Mouse (Mus musculus): Measurements from ENCODE around the gene Pgf. TPM values are rescaled to one million over a fixed set of nuclear protein-coding genes. Genes with fewer than 3 reads are reported as not detected.

Pgf gene
- polyA plus RNA-seq, 1 experiment from 2014 or later = 13.1 TPM

- Histone ChIP-seq H3K9ac (ENCODE audit: low read depth, low read length) (no peak overlapping the region), H3K27ac (ENCODE audit: low read depth, low read length) (no peak overlapping the region), H3K9me3 (ENCODE audit: control insufficient read depth, low read length) (no peaks in the 10 kb centered on the region), H3K4me3 (ENCODE audit: low read length) (no peak overlapping the region), H3K27me3 (replicated peaks; ENCODE audit: control insufficient read depth, insufficient read depth, low read length) (no peaks in the 10 kb centered on the region), H3K4me1 (ENCODE audit: control insufficient read depth, insufficient read depth, low read depth, low read length) (no peaks in the 10 kb centered on the region), H3K4me2 (ENCODE audit: low read length) (no peak overlapping the region), H3K36me3 (ENCODE audit: control insufficient read depth, insufficient read depth, low read length) (peaks cover 49% of the 10 kb centered on the region)
- no peak for ATAC-seq
- 94% methylated on average over 5 of the region's 5 CpGs for WGBS
Measured at GRCm38 (mm10) chr12:85124751-85125150, 52.8 kb downstream of the Pgf start.

DNA sequence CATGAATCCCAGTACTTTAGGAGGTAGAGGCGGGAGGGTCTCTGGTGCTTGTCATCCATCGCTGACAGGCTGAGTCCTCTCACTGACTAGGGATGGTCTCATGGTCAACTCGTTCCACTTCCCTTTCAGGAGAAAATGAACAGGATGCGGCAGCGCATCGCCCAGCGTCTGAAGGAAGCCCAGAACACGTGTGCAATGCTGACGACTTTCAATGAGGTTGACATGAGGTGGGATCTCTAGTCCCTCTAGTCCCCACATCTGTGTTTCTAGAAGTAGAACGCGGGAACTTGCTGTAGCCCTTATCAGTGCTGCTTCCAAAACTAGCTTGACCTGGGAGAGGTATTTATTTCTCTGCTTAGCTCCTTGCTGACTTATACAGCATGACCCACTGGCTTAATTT is 53.9 kb downstream of the Pgf start:
- Histone ChIP-seq H3K27ac (ENCODE audit: low read depth, low read length) (no peak overlapping the region), H3K9ac (ENCODE audit: low read depth, low read length) (no peak overlapping the region), H3K36me3 (ENCODE audit: control insufficient read depth, insufficient read depth, low read length) (peaks cover 46% of the 10 kb centered on the region), H3K4me3 (ENCODE audit: low read length) (no peak overlapping the region), H3K4me2 (ENCODE audit: low read length) (no peak overlapping the region), H3K4me1 (ENCODE audit: control insufficient read depth, insufficient read depth, low read depth, low read length) (no peaks in the 10 kb centered on the region), H3K9me3 (ENCODE audit: control insufficient read depth, low read length) (no peaks in the 10 kb centered on the region), H3K27me3 (replicated peaks; ENCODE audit: control insufficient read depth, insufficient read depth, low read length) (no peaks in the 10 kb centered on the region)
- 93% methylated on average over 11 of the region's 11 CpGs for WGBS
- ATAC-seq = no peak

GRCm38 (mm10) chr12:85123108-85123530 is 54.5 kb downstream of the Pgf start:
- no peak overlapping the region for H3K4me3 ChIP-seq (ENCODE audit: low read length)
- H3K9me3 ChIP-seq (ENCODE audit: control insufficient read depth, low read length) = no peaks in the 10 kb centered on the region
- H3K9ac ChIP-seq (ENCODE audit: low read depth, low read length) = no peak overlapping the region
- H3K4me2 ChIP-seq (ENCODE audit: low read length) = no peak overlapping the region
- H3K4me1 ChIP-seq (ENCODE audit: control insufficient read depth, insufficient read depth, low read depth, low read length) = no peaks in the 10 kb centered on the region
- no peaks in the 10 kb centered on the region for H3K27me3 ChIP-seq (replicated peaks; ENCODE audit: control insufficient read depth, insufficient read depth, low read length)
- peaks cover 47% of the 10 kb centered on the region for H3K36me3 ChIP-seq (ENCODE audit: control insufficient read depth, insufficient read depth, low read length)
- WGBS = 96% methylated on average over 9 of the region's 9 CpGs
- H3K27ac ChIP-seq (ENCODE audit: low read depth, low read length) = no peak overlapping the region
- no peak for ATAC-seq

- H3K4me3 ChIP-seq (ENCODE audit: low read length) = no peak overlapping the region
- H3K9me3 ChIP-seq (ENCODE audit: control insufficient read depth, low read length) = no peaks in the 10 kb centered on the region
- no peak overlapping the region for H3K4me2 ChIP-seq (ENCODE audit: low read length)
- no peak overlapping the region for H3K27ac ChIP-seq (ENCODE audit: low read depth, low read length)
- 72% methylated on average over 9 of the region's 9 CpGs for WGBS
- no peaks in the 10 kb centered on the region for H3K4me1 ChIP-seq (ENCODE audit: control insufficient read depth, insufficient read depth, low read depth, low read length)
- ATAC-seq = no peak; the same call in 1 of the 2 replicates
- no peaks in the 10 kb centered on the region for H3K27me3 ChIP-seq (replicated peaks; ENCODE audit: control insufficient read depth, insufficient read depth, low read length)
- H3K36me3 ChIP-seq (ENCODE audit: control insufficient read depth, insufficient read depth, low read length) = peaks cover 46% of the 10 kb centered on the region
- no peak overlapping the region for H3K9ac ChIP-seq (ENCODE audit: low read depth, low read length)
Measured at GRCm38 (mm10) chr12:85121806-85122459, 55.7 kb downstream of the Pgf start.

Other genes starting within 250 kb of the Pgf start
- gene Fcf1, start 206.9 kb downstream of the Pgf start, polyA plus RNA-seq (2015; fragmentation: Nextera tagmentation; extraction: Ambion mirVana) = 72.8 and 74.8 TPM in 2 replicates
- gene Arel1, start 206.9 kb downstream of the Pgf start, polyA plus RNA-seq (2015; fragmentation: Nextera tagmentation; extraction: Ambion mirVana) = 29.3 and 36.0 TPM in 2 replicates
- gene Ylpm1, start 181.5 kb downstream of the Pgf start, polyA plus RNA-seq (2015; fragmentation: Nextera tagmentation; extraction: Ambion mirVana) = 28.7 and 29.7 TPM in 2 replicates
- gene Prox2, start 67.0 kb downstream of the Pgf start, polyA plus RNA-seq (2015; fragmentation: Nextera tagmentation; extraction: Ambion mirVana) = 1.2 and 1.6 TPM in 2 replicates
- 122 and 129 TPM in 2 replicates for gene Dlst, start 67.0 kb downstream of the Pgf start, polyA plus RNA-seq (2015; fragmentation: Nextera tagmentation; extraction: Ambion mirVana)
- 39.0 and 39.4 TPM in 2 replicates for gene Rps6kl1, start 26.5 kb downstream of the Pgf start, polyA plus RNA-seq (2015; fragmentation: Nextera tagmentation; extraction: Ambion mirVana)
- 80.1 and 82.3 TPM in 2 replicates for gene Eif2b2, start 41.7 kb upstream of the Pgf start, polyA plus RNA-seq (2015; fragmentation: Nextera tagmentation; extraction: Ambion mirVana)
- gene Mlh3, start 92.8 kb upstream of the Pgf start, polyA plus RNA-seq (2015; fragmentation: Nextera tagmentation; extraction: Ambion mirVana) = 7.6 and 8.7 TPM in 2 replicates
- gene Acyp1, start 110.6 kb upstream of the Pgf start, polyA plus RNA-seq (2015; fragmentation: Nextera tagmentation; extraction: Ambion mirVana) = 47.1 and 58.4 TPM in 2 replicates
- gene Zc2hc1c, start 110.8 kb upstream of the Pgf start, polyA plus RNA-seq (2015; fragmentation: Nextera tagmentation; extraction: Ambion mirVana) = 1.7 and 1.8 TPM in 2 replicates
- gene Nek9, start 161.6 kb upstream of the Pgf start, polyA plus RNA-seq (2015; fragmentation: Nextera tagmentation; extraction: Ambion mirVana) = 9.9 and 13.7 TPM in 2 replicates
- 208 and 213 TPM in 2 replicates for gene Tmed10, start 197.1 kb upstream of the Pgf start, polyA plus RNA-seq (2015; fragmentation: Nextera tagmentation; extraction: Ambion mirVana)

Measured in hindbrain, embryonic 16.5 days (tissue).